ENCODE assay signal across 21 mouse cellular contexts in genomic region chr14:79174526-79174925, GRCm38 (mm10).
"Had no signal": no experiment of that assay in that cellular context is flagged by ENCODE, and none has a peak within 500 bp of the region (broad histone marks: within the 10 kb centered on the region; RNA-seq: fewer than 3 reads in every experiment).

No protein-coding gene starts in this region.

- H3K4me1 ChIP-seq: midbrain, embryonic 12.5 days; midbrain, embryonic 15.5 days had no signal

- H3K9me3 ChIP-seq: limb, embryonic 15.5 days; midbrain, embryonic 12.5 days; midbrain, embryonic 15.5 days; neural tube, embryonic 15.5 days had no signal

- H3K36me3 ChIP-seq: midbrain, embryonic 15.5 days had no signal

- H3K27ac ChIP-seq: kidney, postnatal 0 days; limb, embryonic 12.5 days; limb, embryonic 15.5 days; liver, embryonic 14.5 days; macrophage; midbrain, embryonic 12.5 days; midbrain, embryonic 15.5 days; neural tube, embryonic 12.5 days; neural tube, embryonic 15.5 days; stomach, postnatal 0 days had no signal

- ATAC-seq: liver, postnatal 0 days; lung, postnatal 0 days; midbrain, embryonic 15.5 days had no signal

- H3K4me3 ChIP-seq: limb, embryonic 12.5 days; limb, embryonic 15.5 days; midbrain, embryonic 12.5 days; midbrain, embryonic 15.5 days; neural tube, embryonic 12.5 days; neural tube, embryonic 15.5 days had no signal

- DNase-seq: kidney, postnatal 25 days; left cerebral cortex, postnatal 4 days; liver, postnatal 0 days; lung, embryonic 14.5 days; right cerebral cortex, adult 18-20 months; right cerebral cortex, postnatal 14 days; right cerebral cortex, postnatal 4 days; thymus, adult 18-20 months; thymus, postnatal 36 days had no signal

- H3K4me2 ChIP-seq: limb, embryonic 12.5 days; limb, embryonic 15.5 days; liver, embryonic 11.5 days; lung, embryonic 14.5 days; midbrain, embryonic 12.5 days; midbrain, embryonic 15.5 days; neural tube, embryonic 12.5 days; neural tube, embryonic 15.5 days had no signal

- H3K27me3 ChIP-seq: limb, embryonic 12.5 days; limb, embryonic 15.5 days; midbrain, embryonic 12.5 days; midbrain, embryonic 15.5 days; neural tube, embryonic 12.5 days; neural tube, embryonic 15.5 days had no signal

- H3K9ac ChIP-seq: limb, embryonic 12.5 days; limb, embryonic 15.5 days; liver, embryonic 14.5 days; liver, postnatal 0 days; lung, embryonic 14.5 days; midbrain, embryonic 12.5 days; midbrain, embryonic 15.5 days; neural tube, embryonic 12.5 days; neural tube, embryonic 15.5 days had no signal
